Mouse (Mus musculus): ENCODE measurements at regions not wholly inside any gene's neighbourhood (a gene's known extent, or its start where the extent isn't known, plus 50 kb on each side); places are given as distances from the start of the nearest gene placed in this dataset.

- no peaks in the 10 kb centered on the region for H3K36me3 ChIP-seq
- no peaks in the 10 kb centered on the region for H3K4me1 ChIP-seq
- no peak overlapping the region for H3K27ac ChIP-seq (replicated peaks)
- no peak overlapping the region for H3K4me2 ChIP-seq (replicated peaks)
- no peak for ATAC-seq (replicated peaks)
- no peaks in the 10 kb centered on the region for H3K27me3 ChIP-seq
- H3K9ac ChIP-seq (replicated peaks): no peak overlapping the region
- H3K4me3 ChIP-seq: no peak overlapping the region
- WGBS: 88% methylated on average over 2 of the region's 2 CpGs
- H3K9me3 ChIP-seq: no peaks in the 10 kb centered on the region
Measured at GRCm38 (mm10) chr2:133385297-133385696, 166.7 kb upstream of the Bmp2 start.

- no peak for ATAC-seq (replicated peaks)
- Histone ChIP-seq H3K4me2 (replicated peaks) (no peak overlapping the region), H3K4me3 (no peak overlapping the region), H3K4me1 (no peaks in the 10 kb centered on the region), H3K9ac (replicated peaks) (no peak overlapping the region), H3K27ac (replicated peaks) (no peak overlapping the region), H3K27me3 (no peaks in the 10 kb centered on the region), H3K9me3 (no peaks in the 10 kb centered on the region), H3K36me3 (no peaks in the 10 kb centered on the region)
- WGBS: 84% methylated on average over 3 of the region's 3 CpGs
Measured at GRCm38 (mm10) chr2:133387349-133387748, 164.6 kb upstream of the Bmp2 start.

DNA sequence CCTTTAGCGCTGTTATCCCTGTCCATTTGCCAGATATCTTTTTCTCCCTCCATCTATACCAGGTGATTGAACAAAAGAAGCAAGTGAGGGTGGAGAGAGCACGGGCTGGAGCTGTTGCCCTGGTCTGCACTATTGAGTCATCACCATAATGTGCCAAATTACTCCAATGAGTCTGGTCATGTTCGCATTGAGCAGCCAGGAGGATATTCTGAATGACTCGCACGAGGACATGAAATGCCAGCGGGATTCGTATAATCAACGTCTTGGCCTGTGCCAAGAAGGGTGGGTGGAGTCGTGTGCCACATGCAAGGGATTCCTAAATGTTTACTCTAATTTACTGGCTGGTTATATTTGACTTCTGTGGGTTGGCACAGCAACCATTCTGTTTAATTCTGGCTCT lies 159.7 kb upstream of the Bmp2 start:
- no peaks in the 10 kb centered on the region for H3K4me1 ChIP-seq
- H3K36me3 ChIP-seq: no peaks in the 10 kb centered on the region
- H3K4me2 ChIP-seq (replicated peaks): no peak overlapping the region
- 55% methylated on average over 9 of the region's 9 CpGs for WGBS
- H3K27ac ChIP-seq (replicated peaks): no peak overlapping the region
- H3K9ac ChIP-seq (replicated peaks): no peak overlapping the region
- H3K27me3 ChIP-seq: no peaks in the 10 kb centered on the region
- ATAC-seq (replicated peaks): no peak
- no peak overlapping the region for H3K4me3 ChIP-seq
- H3K9me3 ChIP-seq: no peaks in the 10 kb centered on the region

GRCm38 (mm10) chr2:133397566-133397965 lies 154.4 kb upstream of the Bmp2 start:
- WGBS: 53% methylated on average over 2 of the region's 2 CpGs
- no peaks in the 10 kb centered on the region for H3K36me3 ChIP-seq
- H3K4me1 ChIP-seq: peaks cover 6% of the 10 kb centered on the region; the same call in 1 of the 2 replicates
- no peak overlapping the region for H3K9ac ChIP-seq (replicated peaks)
- no peak for ATAC-seq (replicated peaks)
- no peak overlapping the region for H3K27ac ChIP-seq (replicated peaks)
- H3K4me2 ChIP-seq (replicated peaks): no peak overlapping the region
- no peaks in the 10 kb centered on the region for H3K27me3 ChIP-seq
- no peak overlapping the region for H3K4me3 ChIP-seq
- no peaks in the 10 kb centered on the region for H3K9me3 ChIP-seq

DNA sequence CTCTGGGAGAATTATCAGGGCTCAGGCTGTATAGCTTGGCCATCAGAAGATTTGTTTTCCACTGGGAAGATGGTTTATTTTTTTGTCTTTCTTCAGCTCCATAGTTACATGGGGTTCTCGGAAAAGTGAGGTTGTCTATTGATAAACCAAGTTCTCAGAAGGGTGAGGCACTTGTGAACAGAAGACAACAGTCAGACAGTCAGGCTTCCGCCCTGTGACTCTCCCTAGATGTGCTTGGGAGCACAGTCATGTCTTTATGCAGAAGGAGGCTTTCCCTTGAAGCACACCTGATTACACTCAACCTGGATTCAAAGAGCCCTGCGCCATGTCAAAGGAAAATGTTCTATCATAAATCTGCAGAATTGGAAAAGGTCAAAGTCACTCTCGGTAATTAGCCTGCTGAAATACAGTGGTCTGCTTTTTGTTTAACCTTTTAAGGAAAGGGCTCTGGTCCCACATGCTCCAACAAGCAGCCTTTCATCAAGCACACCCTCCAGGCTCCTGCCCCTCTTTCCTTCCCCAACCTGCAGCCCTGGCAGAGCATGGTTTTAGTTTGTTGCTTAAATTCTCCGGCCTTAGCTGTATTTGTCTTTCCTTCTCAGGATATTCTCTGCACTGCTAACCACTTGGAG lies 152.8 kb upstream of the Bmp2 start:
- no peak overlapping the region for H3K4me2 ChIP-seq (replicated peaks)
- no peaks in the 10 kb centered on the region for H3K36me3 ChIP-seq
- no peak overlapping the region for H3K9ac ChIP-seq (replicated peaks)
- no peaks in the 10 kb centered on the region for H3K9me3 ChIP-seq
- 83% methylated on average over 5 of the region's 5 CpGs for WGBS
- no peaks in the 10 kb centered on the region for H3K27me3 ChIP-seq
- H3K4me1 ChIP-seq: peaks cover 6% of the 10 kb centered on the region; the same call in 1 of the 2 replicates
- H3K27ac ChIP-seq (replicated peaks): no peak overlapping the region
- H3K4me3 ChIP-seq: no peak overlapping the region
- ATAC-seq (replicated peaks): no peak

- Histone ChIP-seq H3K27ac (replicated peaks) (no peak overlapping the region), H3K4me3 (no peak overlapping the region), H3K36me3 (no peaks in the 10 kb centered on the region), H3K9ac (replicated peaks) (no peak overlapping the region), H3K27me3 (no peaks in the 10 kb centered on the region), H3K4me2 (replicated peaks) (peak overlapping the region; percentile 10; the same call in 1 of the 2 replicates), H3K4me1 (peaks cover 6% of the 10 kb centered on the region; the same call in 1 of the 2 replicates), H3K9me3 (no peaks in the 10 kb centered on the region)
- ATAC-seq (replicated peaks): peak; percentile 68
- 6% methylated on average over 3 of the region's 3 CpGs for WGBS
Measured at GRCm38 (mm10) chr2:133400963-133401362, 151.0 kb upstream of the Bmp2 start.

- Histone ChIP-seq H3K9ac (replicated peaks) (no peak overlapping the region), H3K4me2 (replicated peaks) (no peak overlapping the region), H3K4me3 (no peak overlapping the region), H3K36me3 (no peaks in the 10 kb centered on the region), H3K4me1 (no peaks in the 10 kb centered on the region), H3K9me3 (no peaks in the 10 kb centered on the region), H3K27ac (replicated peaks) (no peak overlapping the region), H3K27me3 (no peaks in the 10 kb centered on the region)
- WGBS: 87% methylated on average over 8 of the region's 8 CpGs
- ATAC-seq (replicated peaks): no peak
Measured at GRCm38 (mm10) chr2:133416990-133417581, 134.9 kb upstream of the Bmp2 start.

GRCm38 (mm10) chr2:133419686-133420303 lies 132.2 kb upstream of the Bmp2 start:
- H3K27me3 ChIP-seq: no peaks in the 10 kb centered on the region
- no peak overlapping the region for H3K9ac ChIP-seq (replicated peaks)
- no peak for ATAC-seq (replicated peaks)
- H3K4me3 ChIP-seq: no peak overlapping the region
- H3K36me3 ChIP-seq: no peaks in the 10 kb centered on the region
- no peak overlapping the region for H3K4me2 ChIP-seq (replicated peaks)
- no peak overlapping the region for H3K27ac ChIP-seq (replicated peaks)
- no peaks in the 10 kb centered on the region for H3K9me3 ChIP-seq
- H3K4me1 ChIP-seq: no peaks in the 10 kb centered on the region
- WGBS: 84% methylated on average over 6 of the region's 6 CpGs

DNA sequence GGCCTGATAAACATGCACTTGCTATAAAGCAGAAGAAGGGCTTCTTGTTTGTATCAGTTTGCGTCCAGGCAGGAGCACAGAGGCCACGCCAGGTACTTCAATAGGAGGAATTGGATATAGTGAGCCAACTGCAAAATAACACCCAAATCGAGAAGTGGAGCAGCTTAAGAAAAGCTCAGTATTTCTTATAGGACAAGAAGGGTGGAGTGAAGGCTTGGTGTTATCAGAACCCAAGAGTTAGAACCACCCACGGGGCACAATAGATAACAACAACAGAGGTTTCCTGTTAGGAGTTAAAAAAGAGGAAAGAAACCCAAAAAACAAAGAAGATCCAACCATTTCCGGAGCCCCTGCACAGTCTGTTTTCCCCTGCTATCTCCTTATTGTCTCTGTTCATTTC lies 126.4 kb upstream of the Bmp2 start:
- no peak for ATAC-seq (replicated peaks)
- 92% methylated on average over 5 of the region's 5 CpGs for WGBS
- H3K9ac ChIP-seq (replicated peaks): no peak overlapping the region

GRCm38 (mm10) chr2:133427039-133427438 lies 124.9 kb upstream of the Bmp2 start:
- Histone ChIP-seq H3K4me2 (replicated peaks) (no peak overlapping the region), H3K9ac (replicated peaks) (no peak overlapping the region), H3K4me1 (no peaks in the 10 kb centered on the region), H3K4me3 (no peak overlapping the region), H3K9me3 (no peaks in the 10 kb centered on the region), H3K27ac (replicated peaks) (no peak overlapping the region), H3K36me3 (no peaks in the 10 kb centered on the region), H3K27me3 (no peaks in the 10 kb centered on the region)
- ATAC-seq (replicated peaks): no peak
- 29% methylated on average over 1 of the region's 1 CpGs for WGBS

More for the DNA sequence above, 126.4 kb upstream of the Bmp2 start:
- no peaks in the 10 kb centered on the region for H3K27me3 ChIP-seq
- no peak overlapping the region for H3K4me3 ChIP-seq
- H3K4me1 ChIP-seq: no peaks in the 10 kb centered on the region
- H3K4me2 ChIP-seq (replicated peaks): no peak overlapping the region
- no peaks in the 10 kb centered on the region for H3K9me3 ChIP-seq
- H3K27ac ChIP-seq (replicated peaks): no peak overlapping the region
- H3K36me3 ChIP-seq: no peaks in the 10 kb centered on the region

DNA sequence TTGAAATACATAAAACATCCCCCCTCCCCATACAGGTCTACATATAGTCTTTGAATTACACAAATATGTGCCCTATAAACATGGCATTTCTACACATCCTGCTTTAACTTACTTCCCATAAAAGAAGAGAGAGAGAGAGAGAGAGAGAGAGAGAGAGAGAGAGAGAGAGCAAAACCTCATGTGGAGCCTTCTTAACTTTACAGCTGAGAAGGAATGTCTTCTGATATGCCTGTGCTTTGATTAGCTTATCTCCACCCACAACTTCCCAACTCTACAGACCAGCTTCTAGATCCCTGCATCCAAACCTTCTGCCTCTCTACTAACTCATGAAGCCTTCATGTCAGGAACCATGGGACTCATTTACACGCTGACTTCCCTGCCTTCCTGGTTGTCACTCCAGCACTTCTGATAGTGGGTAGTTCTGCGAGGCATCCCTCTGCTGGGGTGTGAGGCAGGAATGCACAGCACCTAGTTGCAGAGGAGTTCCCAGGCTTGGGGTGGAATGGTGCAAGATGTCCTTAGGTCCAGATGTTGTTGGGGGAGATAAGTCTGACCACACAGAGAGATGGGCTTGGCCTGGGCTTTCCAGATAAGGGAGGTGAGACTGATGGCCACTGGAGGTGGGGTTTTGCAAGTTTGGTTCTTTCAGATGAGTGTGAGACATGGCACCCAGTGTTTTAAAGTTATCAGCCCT lies 122.4 kb upstream of the Bmp2 start:
- Histone ChIP-seq H3K4me1 (no peaks in the 10 kb centered on the region), H3K9ac (replicated peaks) (no peak overlapping the region), H3K27ac (replicated peaks) (no peak overlapping the region), H3K4me2 (replicated peaks) (no peak overlapping the region), H3K27me3 (no peaks in the 10 kb centered on the region), H3K36me3 (no peaks in the 10 kb centered on the region), H3K4me3 (no peak overlapping the region), H3K9me3 (no peaks in the 10 kb centered on the region)
- ATAC-seq (replicated peaks): no peak
- 91% methylated on average over 2 of the region's 2 CpGs for WGBS

- H3K9ac ChIP-seq (replicated peaks): no peak overlapping the region
- H3K4me1 ChIP-seq: no peaks in the 10 kb centered on the region
- H3K36me3 ChIP-seq: no peaks in the 10 kb centered on the region
- no peaks in the 10 kb centered on the region for H3K9me3 ChIP-seq
- H3K4me2 ChIP-seq (replicated peaks): no peak overlapping the region
- H3K4me3 ChIP-seq: no peak overlapping the region
- ATAC-seq (replicated peaks): no peak
- 59% methylated on average over 4 of the region's 4 CpGs for WGBS
- H3K27ac ChIP-seq (replicated peaks): no peak overlapping the region
- H3K27me3 ChIP-seq: no peaks in the 10 kb centered on the region
Measured at GRCm38 (mm10) chr2:133430741-133431438, 121.1 kb upstream of the Bmp2 start.

Data from forebrain, embryonic 15.5 days (tissue).